ENCODE assay signal across 8 mouse cellular contexts in genomic region chr1:33908191-33908962, GRCm38 (mm10). TPM values are rescaled to one million over a fixed set of nuclear protein-coding genes. Genes with fewer than 3 reads are reported as not detected.
A peak's percentile ranks its signal among the peaks of the same experiment; 100 is the strongest.
DNase-seq lines count a peak whose midpoint lies in the region; ATAC-seq and TF ChIP-seq lines count a peak whose summit lies in the region.

Gene Dst (plus strand): TSS chr1:33908225.

- peaks cover 84% of the 10 kb centered on the region for H3K27me3 ChIP-seq in megakaryocyte, embryonic 14.5 days (replicated peaks)
- peaks cover 41% of the 10 kb centered on the region for H3K27me3 ChIP-seq in intestine, embryonic 14.5 days (replicated peaks; ENCODE audit: control insufficient read depth, insufficient read depth, low read length)

- H3K4me1 ChIP-seq in megakaryocyte, embryonic 14.5 days, result peaks cover 26% of the 10 kb centered on the region
- no peaks in the 10 kb centered on the region; the same call in 1 of the 2 replicates for H3K4me1 ChIP-seq in bone marrow, adult 2 months (ENCODE audit: control insufficient read depth, insufficient read depth, low read length)
- H3K4me1 ChIP-seq in intestine, embryonic 14.5 days (replicated peaks; ENCODE audit: control insufficient read depth, insufficient read depth, low read length), result peaks cover 15% of the 10 kb centered on the region; the same call in 1 of the 2 replicates

- no peaks in the 10 kb centered on the region for H3K79me2 ChIP-seq in macrophage (ENCODE audit: inconsistent target)

- no peaks in the 10 kb centered on the region for H3K36me3 ChIP-seq in megakaryocyte, embryonic 14.5 days (replicated peaks; ENCODE audit: low read length)
- no peaks in the 10 kb centered on the region for H3K36me3 ChIP-seq in intestine, embryonic 14.5 days (ENCODE audit: control insufficient read depth, insufficient read depth, low read length)
- no peaks in the 10 kb centered on the region for H3K36me3 ChIP-seq in macrophage (ENCODE audit: inconsistent target)

- peak within 1 kb of the TSS; percentile 91 for H3K4me3 ChIP-seq in megakaryocyte, embryonic 14.5 days (replicated peaks)
- H3K4me3 ChIP-seq in bone marrow, adult 2 months (replicated peaks; ENCODE audit: control insufficient read depth, low read depth, low read length), result peak within 1 kb of the TSS; percentile 1
- peak within 1 kb of the TSS; percentile 57 for H3K4me3 ChIP-seq in intestine, embryonic 14.5 days (ENCODE audit: low read depth, low read length)
- H3K4me3 ChIP-seq in macrophage (ENCODE audit: inconsistent target), result peak within 1 kb of the TSS; percentile 11; the same call in 1 of the 2 replicates

- H3K4me2 ChIP-seq in intestine, embryonic 14.5 days (ENCODE audit: low read length), result peak within 1 kb of the TSS; percentile 97

- peak within 1 kb of the TSS; percentile 40 for H3K9ac ChIP-seq in intestine, embryonic 14.5 days (ENCODE audit: low read length)

- no peak for TF ChIP-seq CTCF in bone marrow, adult 2 months (IDR thresholded peaks at IDR 0.05; ENCODE audit: control insufficient read depth, insufficient read depth, low read length)

- DNase-seq in gastrocnemius, postnatal 10 days, result no peak
- DNase-seq in intestine, embryonic 14.5 days (ENCODE audit: low spot score), result peak; percentile 72
- no peak for DNase-seq in urinary bladder, postnatal 14 days (ENCODE audit: low spot score)
- DNase-seq in kidney, postnatal 4 days, result no peak

- H3K9me3 ChIP-seq in megakaryocyte, embryonic 14.5 days, result 0 out of 2 replicates have a peak, but pooled peaks cover 2% of the 10 kb centered on the region
- H3K9me3 ChIP-seq in intestine, embryonic 14.5 days (ENCODE audit: control insufficient read depth, low read length), result no peaks in the 10 kb centered on the region

- WGBS in bone marrow, adult 2 months, result 4% methylated on average over 42 of the region's 44 CpGs
- WGBS in intestine, embryonic 14.5 days, result 3% methylated on average over 42 of the region's 44 CpGs
- WGBS in macrophage (ENCODE audit: missing documents), result 9% methylated on average over 37 of the region's 44 CpGs

- no peak for TF ChIP-seq POLR2A in bone marrow, adult 2 months (IDR thresholded peaks at IDR 0.05; ENCODE audit: borderline replicate concordance, control insufficient read depth, low read depth, low read length)

- H3K27ac ChIP-seq in bone marrow, adult 2 months (ENCODE audit: control insufficient read depth, insufficient read depth, low read depth, low read length, poor library complexity), result no peak within 1 kb of the TSS; the same call in 1 of the 2 replicates
- H3K27ac ChIP-seq in intestine, embryonic 14.5 days (ENCODE audit: low read depth), result no peak within 1 kb of the TSS
- H3K27ac ChIP-seq in macrophage, result no peak within 1 kb of the TSS

- ATAC-seq in megakaryocyte, adult 5-6 weeks (ENCODE audit: poor library complexity, severe bottlenecking), result no peak
- no peak for ATAC-seq in intestine, embryonic 14.5 days (replicated peaks; ENCODE audit: low FRiP score, low TSS enrichment, low read depth)

RNA-seq across cellular contexts. Expression of gene Dst, which starts in this region (rescaled TPM):
- 4.2 and 8.8 TPM in 2 replicates for polyA plus RNA-seq in megakaryocyte, embryonic 14.5 days (2012; ENCODE audit: insufficient read depth, low replicate concordance)
- 0.21 and 0.71 TPM in 2 replicates for total RNA-seq in megakaryocyte, adult 5-6 weeks (2015)
- total RNA-seq in megakaryocyte, adult 5-6 weeks (2017), result 0.37 and 0.73 TPM in 2 replicates
- polyA plus RNA-seq in bone marrow, adult 2 months (2011; ENCODE audit: insufficient read depth, insufficient read length, low replicate concordance, missing spikeins), result 2.5 and 9.5 TPM in 2 replicates
- total RNA-seq in gastrocnemius, postnatal 10 days (2021), result 100 to 1,000 TPM; 130 to 146 TPM
- polyA plus RNA-seq in intestine, embryonic 14.5 days (2014; fragmentation: Nextera tagmentation; extraction: Ambion mirVana), result 27.7 and 30.1 TPM in 2 replicates
- total RNA-seq in macrophage (2018; cell fraction: chromatin; rRNA removed), result 100 to 1,000 TPM in 18 of 26 experiments, 10 to 100 TPM in 8; 58.4 to 713 (median 225) TPM
- total RNA-seq in macrophage (2018; cell fraction: cytosol; rRNA removed), result 10 to 100 TPM in 23 of 26 experiments, 1 to 10 TPM in 3; 8.0 to 47.6 (median 16.7) TPM
- 100 to 1,000 TPM in 15 of 26 experiments, 10 to 100 TPM in 11; 30.8 to 434 (median 116) TPM for total RNA-seq in macrophage (2018; cell fraction: nucleus; rRNA removed)
- polyA plus RNA-seq in macrophage (2018), result 5.9 to 8.8 TPM (median 8.4 TPM) in 3 replicates

Comparison
In these comparisons a context has a peak if more than half of its experiments do, and no peak if none do; other contexts are left out.
1. RNA of gene Dst (total RNA-seq): 130 to 146 TPM in gastrocnemius, postnatal 10 days; 0.21 to 0.73 TPM in megakaryocyte, adult 5-6 weeks; every median in the first group is over 10 times any median in the second.
2. H3K4me3 ChIP-seq: peak in every context shown above with its lines; median percentile 91 in megakaryocyte, embryonic 14.5 days; 57 in intestine, embryonic 14.5 days; 11 in macrophage; 1 in bone marrow, adult 2 months.